Mouse (Mus musculus): Measurements from ENCODE around the gene Pitpnb.

GRCm38 (mm10) chr5:111361846-111362245 lies 31.3 kb downstream of the Pitpnb start:
- TF ChIP-seq CTCF (IDR thresholded peaks at IDR 0.05; ENCODE audit: control insufficient read depth, insufficient read depth, insufficient read length), result no peak
- TF ChIP-seq MAX (IDR thresholded peaks at IDR 0.05), result no peak
- TF ChIP-seq MYOG (IDR thresholded peaks at IDR 0.05; ENCODE audit: control insufficient read depth, extremely low read depth, insufficient read length), result no peak
- TF ChIP-seq FOSL1 (IDR thresholded peaks at IDR 0.05; ENCODE audit: insufficient read depth, low read length, poor library complexity, severe bottlenecking), result no peak
- TF ChIP-seq USF1 (IDR thresholded peaks at IDR 0.05; ENCODE audit: low read depth), result no peak
- TF ChIP-seq CEBPB (IDR thresholded peaks at IDR 0.05; ENCODE audit: low read depth), result no peak
